Mouse (Mus musculus) stomach, postnatal 0 days (tissue): Measurements from ENCODE around the gene Uox.

Experiments used
- CTCF ChIP-seq: IDR thresholded peaks from 2 replicates; pipeline ENCODE4 v1.5.1; 2016; ENCODE audit warnings: antibody characterized with exemption, low read depth, mild to moderate bottlenecking, moderate library complexity
- EP300 ChIP-seq: optimal IDR thresholded peaks from 2 replicates; pipeline ENCODE3; 2016; ENCODE audit warnings: antibody characterized with exemption

DNA sequence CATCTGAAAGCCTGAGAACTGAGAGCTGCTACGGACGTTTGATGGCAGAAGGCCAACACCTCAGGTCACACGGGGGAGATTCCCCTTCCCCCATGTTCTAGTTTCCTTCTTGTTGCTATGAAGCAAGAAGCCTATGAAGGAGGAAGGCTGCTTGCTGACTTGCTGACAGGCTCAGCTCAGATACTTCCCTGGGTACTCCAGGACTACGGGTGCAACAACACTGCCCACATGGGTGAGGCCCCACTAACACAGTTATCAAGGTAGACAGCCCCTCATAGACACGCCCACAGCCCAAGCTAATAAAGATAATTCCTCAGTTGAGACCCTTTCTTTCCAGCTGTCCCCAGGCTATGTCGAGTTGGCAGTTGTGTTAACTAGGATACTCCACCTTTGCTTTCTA is 83.5 kb downstream of the Uox start:
- TF ChIP-seq CTCF (no peak), EP300 (no peak)
